Mouse (Mus musculus): Measurements from ENCODE around the gene Rhod.

DNA sequence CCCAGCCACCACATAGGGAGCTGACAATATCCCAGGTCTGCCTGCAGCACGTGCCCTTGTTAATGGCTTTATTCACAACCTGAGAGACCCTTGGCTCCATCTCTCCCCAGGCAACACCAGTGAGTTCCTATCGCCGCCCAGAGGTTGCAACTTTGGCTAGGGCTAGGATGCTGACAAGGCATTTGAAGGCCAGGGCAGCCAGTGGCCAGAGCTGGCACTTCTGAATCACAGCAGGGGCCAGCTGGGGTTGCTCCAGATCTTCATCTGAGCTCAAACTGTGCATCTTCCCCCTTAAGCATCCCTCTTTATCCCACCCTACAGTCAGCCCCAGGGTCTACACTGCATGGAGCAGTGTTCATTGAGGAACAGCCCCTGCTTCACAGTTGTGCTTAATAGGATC, 35.5 kb upstream of the Rhod start:
- TF ChIP-seq CTCF (IDR thresholded peaks at IDR 0.05; ENCODE audit: borderline replicate concordance, insufficient read depth, low read length) (no peak), POLR2A (IDR thresholded peaks at IDR 0.05; ENCODE audit: low read depth, low read length) (no peak)

Data from embryonic fibroblast, embryonic 13.5 days (primary cell).